Mouse (Mus musculus) retina, postnatal 1 day (tissue): ENCODE data around the gene Prkci.

ENCODE experiments used
- DNase-seq: peaks from one replicate; pipeline ENCODE4 v3.0.0-alpha.2; 2012

The Prkci gene

GRCm38 (mm10) chr3:31049087-31049486 lies 53.5 kb downstream of the Prkci start:
- no peak for DNase-seq

DNA sequence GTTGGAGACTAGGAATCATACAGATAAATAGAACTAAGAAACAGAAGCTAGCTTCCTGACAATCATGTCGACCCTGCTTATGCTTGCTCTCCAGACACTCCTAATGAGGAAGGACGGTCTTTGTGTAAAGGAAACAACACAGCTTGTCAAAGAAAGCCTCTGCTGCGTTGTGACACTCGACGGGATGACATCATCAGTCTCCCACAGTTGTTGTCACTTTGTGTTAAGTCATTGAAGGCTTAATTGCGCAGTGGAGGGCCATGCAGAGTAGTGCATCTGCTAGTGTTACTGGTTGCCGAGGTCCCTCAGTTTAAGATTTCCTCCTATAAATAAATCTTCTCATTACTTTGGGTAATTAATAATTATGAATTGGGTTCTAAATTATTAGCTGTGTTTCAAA lies 54.8 kb downstream of the Prkci start:
- DNase-seq, result peak; percentile 98

GRCm38 (mm10) chr3:31051730-31052129 lies 56.2 kb downstream of the Prkci start:
- DNase-seq, result peak; percentile 62

DNA sequence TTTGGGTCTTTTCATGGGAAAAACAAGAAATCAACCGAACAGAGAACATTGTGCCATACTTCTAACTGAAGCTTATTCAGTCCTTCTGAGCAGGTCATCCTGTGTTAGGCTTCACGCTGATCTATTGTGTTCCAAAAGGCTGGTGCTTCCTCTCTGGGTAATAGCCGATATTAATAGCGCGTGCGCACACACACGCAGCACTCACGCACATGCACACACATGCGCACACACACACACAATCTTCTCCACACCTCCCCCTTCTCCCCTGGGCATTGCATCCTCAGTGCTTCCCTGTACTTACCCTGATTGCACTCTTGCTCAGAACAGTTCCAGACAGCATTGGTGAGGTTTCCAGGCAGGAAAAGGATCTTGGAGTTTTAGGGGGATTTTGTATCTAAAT lies 57.6 kb downstream of the Prkci start:
- peak; percentile 73 for DNase-seq

DNA sequence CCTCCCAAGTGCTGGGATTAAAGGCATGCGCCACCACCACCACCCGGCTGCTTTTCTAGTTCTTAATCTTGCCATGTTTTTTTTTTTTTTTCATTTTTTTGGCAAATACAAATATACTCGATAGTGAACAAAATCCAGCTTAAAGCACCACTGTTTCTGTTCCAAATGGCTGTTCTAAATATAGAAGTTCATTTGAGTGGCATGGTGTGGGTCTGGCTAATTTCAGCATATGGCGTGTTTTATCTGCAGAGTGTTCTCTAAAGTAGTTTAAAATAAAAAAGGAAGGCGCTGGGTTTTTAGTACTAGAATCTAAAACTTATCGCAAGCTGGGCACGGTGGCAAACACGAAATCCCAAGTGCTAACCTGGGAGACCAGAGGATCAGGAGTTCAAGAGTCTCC lies 59.3 kb downstream of the Prkci start:
- no peak for DNase-seq

- peak; percentile 85 for DNase-seq
These were observed 60.6 kb downstream of the Prkci start for GRCm38 (mm10) chr3:31056047-31056650.

DNA sequence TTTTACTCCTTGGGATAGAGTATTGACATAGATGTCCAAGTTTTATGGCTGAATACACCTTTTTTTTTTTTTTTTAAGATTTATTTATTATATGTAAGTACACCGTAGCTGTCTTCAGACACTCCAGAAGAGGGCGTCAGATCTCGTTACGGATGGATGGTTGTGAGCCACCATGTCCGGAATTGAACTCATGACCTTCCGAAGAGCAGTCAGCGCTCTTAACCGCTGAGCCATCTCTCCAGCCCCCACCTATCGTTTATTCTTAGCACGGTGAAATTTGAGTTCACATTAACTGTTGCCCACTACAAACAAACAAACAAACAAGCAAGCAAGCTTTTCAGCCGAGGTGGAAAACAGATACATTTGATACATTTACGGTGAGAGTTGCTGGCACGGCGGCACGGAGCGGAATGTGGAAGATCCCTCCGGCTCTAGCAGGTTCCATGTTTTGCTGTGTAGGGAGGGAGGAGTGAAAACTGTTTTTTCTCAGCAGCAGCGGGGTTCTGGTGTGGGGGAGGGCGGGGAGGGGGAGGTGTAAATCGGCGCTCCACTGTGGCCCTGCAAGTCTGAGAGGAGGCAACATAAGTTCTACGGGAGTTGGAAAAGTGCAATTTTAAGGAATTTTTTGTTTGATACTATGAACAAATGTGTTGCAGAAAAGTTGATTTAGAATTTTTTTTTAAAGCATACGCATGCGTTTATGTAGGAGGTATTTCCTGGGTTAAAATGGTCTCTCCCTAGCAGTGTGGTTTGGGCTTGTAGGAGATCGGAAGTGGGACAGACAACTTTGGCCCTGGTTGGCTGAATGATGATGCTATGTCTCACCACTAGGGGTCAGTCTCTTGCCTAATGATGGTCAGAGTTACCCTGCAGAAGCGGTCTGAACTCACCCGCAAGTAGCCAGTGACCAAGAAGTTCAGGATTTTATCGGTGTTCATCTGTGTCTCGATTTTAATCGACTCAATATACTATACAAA lies 61.4 kb downstream of the Prkci start:
- peak; percentile 95 for DNase-seq

GRCm38 (mm10) chr3:31060745-31061102 lies 65.2 kb downstream of the Prkci start:
- no peak for DNase-seq

DNA sequence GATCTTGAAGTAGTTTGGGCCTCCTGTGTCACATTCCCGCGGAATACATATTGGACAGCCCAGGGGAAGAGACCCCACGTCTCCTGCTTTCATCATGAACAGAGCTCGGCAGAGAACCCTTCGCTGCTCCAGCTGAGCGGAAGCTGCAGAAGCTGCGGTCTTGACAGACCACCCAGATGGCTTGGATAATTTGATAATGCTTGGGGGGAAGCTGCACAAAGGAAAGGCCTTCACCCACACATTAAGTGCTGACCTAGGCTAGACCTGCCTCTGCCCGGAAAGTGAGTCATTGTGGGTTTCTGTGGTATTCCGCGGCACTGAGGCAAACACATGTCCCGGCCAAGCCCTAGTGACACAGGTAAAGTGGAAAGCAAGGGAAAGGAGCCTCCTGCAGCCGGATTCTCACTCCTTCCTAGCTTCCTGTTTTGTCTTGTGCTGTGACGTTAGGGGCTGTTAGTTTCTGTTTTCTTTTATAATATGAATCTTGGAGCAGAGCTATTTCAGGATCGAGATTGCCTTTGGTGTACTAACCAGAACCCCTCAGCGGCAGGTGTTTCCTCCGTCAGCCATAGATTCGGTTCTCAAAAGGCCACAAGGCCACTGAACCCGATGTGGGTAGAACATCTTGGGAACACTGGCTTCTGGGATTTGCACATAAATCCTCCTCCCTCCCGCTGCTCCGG lies 65.7 kb downstream of the Prkci start:
- DNase-seq, result peak; percentile 80

GRCm38 (mm10) chr3:31061786-31062120 lies 66.2 kb downstream of the Prkci start:
- peak; percentile 35 for DNase-seq

GRCm38 (mm10) chr3:31062325-31062724 lies 66.8 kb downstream of the Prkci start:
- no peak for DNase-seq

GRCm38 (mm10) chr3:31068482-31068881 lies 72.9 kb downstream of the Prkci start:
- DNase-seq, result no peak

DNA sequence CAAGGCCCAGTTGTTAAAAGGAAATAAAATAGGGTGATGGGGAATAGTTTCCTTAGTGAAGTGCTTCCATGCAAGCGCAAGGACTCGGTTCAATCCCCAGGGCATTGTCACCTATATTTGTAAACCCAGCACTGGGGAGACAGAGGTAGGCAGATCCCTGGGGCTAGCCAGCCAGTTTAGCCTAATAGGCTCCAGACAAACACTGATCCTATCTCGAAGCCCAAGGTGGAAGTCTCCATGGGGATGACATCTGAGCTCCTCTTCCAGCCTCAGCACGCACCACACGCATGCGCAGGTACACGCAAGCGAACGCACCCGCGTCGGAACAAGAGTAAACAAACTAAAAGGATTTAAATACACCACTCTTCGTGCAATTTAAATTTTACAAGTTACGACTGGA lies 76.3 kb downstream of the Prkci start:
- DNase-seq, result no peak

GRCm38 (mm10) chr3:31075808-31076207 lies 80.3 kb downstream of the Prkci start:
- no peak for DNase-seq

GRCm38 (mm10) chr3:31077068-31077703 lies 81.6 kb downstream of the Prkci start:
- no peak for DNase-seq

DNA sequence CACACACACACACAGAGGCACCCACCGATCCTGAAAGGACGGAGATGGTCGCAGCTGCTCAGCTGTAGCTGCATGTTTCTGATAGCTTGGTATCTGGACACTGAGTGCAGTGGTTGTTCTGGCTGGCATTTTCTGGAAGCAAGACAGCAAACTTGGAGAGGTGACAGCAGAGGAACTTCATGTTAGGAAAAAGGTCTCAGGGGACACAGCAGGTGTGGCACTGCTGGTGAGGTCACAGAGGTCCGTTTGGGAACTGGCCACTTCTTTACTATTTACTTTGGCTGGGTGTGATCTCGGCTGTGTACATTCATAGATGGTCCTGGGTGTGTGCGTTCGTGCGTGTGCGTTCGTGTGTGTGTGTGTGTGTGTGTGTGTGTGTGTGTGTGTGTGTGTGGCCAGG lies 83.9 kb downstream of the Prkci start:
- peak; percentile 16 for DNase-seq

GRCm38 (mm10) chr3:31080791-31081502 lies 85.4 kb downstream of the Prkci start:
- DNase-seq, result peak; percentile 37

GRCm38 (mm10) chr3:31082838-31083506 lies 87.4 kb downstream of the Prkci start:
- no peak for DNase-seq

DNA sequence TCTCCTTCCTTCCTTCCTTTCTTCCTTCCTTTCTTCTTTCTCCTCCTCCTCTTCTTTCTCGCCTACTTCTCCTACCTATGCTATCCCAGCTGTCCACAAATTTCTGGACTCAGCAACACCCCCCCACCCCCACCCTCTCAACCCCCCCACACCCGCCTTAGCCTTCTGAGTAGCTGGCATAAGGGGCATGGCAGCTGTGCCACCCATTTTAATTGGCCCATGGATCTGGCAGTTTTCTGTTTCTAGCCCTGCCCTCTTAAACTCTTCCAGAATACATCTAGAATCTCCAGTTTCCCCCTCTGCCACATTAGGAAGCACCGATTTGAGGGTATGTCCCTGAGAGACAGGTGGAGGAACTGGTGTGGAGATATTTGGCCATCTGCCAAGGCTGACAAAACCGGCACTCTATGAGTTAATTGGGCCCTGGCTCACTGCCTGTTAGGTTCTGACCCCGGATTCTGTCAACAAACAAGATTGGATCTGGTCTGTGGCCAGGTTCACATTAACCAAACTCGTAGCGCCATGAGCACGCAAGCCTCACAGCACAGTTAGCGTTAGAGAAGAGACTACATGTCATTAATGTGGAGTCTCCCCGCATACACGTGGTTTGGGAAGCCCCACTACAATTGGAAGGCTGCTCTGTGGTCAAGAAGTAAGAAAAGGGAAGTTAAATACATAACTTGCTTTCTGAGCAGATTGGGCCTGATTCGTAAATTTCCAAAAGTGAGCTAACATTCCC lies 88.1 kb downstream of the Prkci start:
- peak; percentile 89 for DNase-seq

DNA sequence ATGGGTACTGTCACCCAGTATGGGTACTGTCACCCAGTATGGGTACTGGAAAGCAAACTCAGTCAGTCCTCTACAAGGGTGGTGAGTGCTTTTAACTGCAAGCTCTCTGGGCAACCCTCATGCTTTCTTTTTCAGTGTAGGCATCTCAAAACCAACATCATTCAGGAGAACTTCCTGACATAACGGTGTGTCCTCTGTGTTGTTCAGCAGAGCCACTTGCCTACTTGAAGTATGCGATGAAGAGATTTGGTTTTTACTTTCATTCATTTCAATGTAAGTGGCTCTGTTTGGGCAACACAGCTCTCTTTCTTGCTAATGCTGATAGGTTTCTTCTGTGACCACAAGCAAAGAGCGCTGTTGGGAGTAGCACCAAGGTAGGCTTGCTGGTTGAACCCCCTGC lies 89.5 kb downstream of the Prkci start:
- no peak for DNase-seq
